Mouse (Mus musculus) midbrain, embryonic 12.5 days (tissue): ENCODE measurements around the gene Casp7. TPM values are rescaled to one million over a fixed set of nuclear protein-coding genes. Genes with fewer than 3 reads are reported as not detected.

Source experiments
- ATAC-seq: fragments of 200-750 bp; cut with Nextera tagmentation; 2 replicates; pipeline ENCODE4 v1.8.0; 2017; ENCODE audit warnings: low read depth, moderate TSS enrichment, moderate library complexity; ENCODE audit not compliant: low FRiP score
- H3K27ac ChIP-seq: fragments of 300-500 bp; sonication (generic); replicated peaks from 2 replicates; pipeline ENCODE4 v1.5.1; 2016; ENCODE audit warnings: mild to moderate bottlenecking
- H3K27me3 ChIP-seq: fragments of 300-500 bp; sonication (generic); 2 replicates; pipeline ENCODE4 v1.6.1; 2016; ENCODE audit warnings: mild to moderate bottlenecking
- H3K36me3 ChIP-seq: fragments of 300-500 bp; sonication (generic); 2 replicates; pipeline ENCODE4 v1.6.1; 2016
- H3K4me1 ChIP-seq: fragments of 300-500 bp; sonication (generic); 2 replicates; pipeline ENCODE4 v1.6.1; 2016
- H3K4me2 ChIP-seq: fragments of 300-500 bp; sonication (generic); replicated peaks from 2 replicates; pipeline ENCODE4 v1.6.1; 2016; ENCODE audit warnings: mild to moderate bottlenecking, moderate library complexity
- H3K4me3 ChIP-seq: fragments of 300-500 bp; sonication (generic); 2 replicates; pipeline ENCODE4 v1.5.1; 2016; ENCODE audit warnings: mild to moderate bottlenecking
- H3K9ac ChIP-seq: fragments of 300-500 bp; sonication (generic); replicated peaks from 2 replicates; pipeline ENCODE4 v1.6.1; 2016; ENCODE audit warnings: mild to moderate bottlenecking, moderate library complexity
- H3K9me3 ChIP-seq: fragments of 300-500 bp; sonication (generic); 2 replicates; pipeline ENCODE4 v1.6.1; 2016; ENCODE audit warnings: mild to moderate bottlenecking
- WGBS: fragments of 180-500 bp; shearing (Covaris S2); methylation state at CpG from one replicate; pipeline ENCODE4 v1.1.7; 2016; 5-methylcytosine and 5-hydroxymethylcytosine counted together
- polyA plus RNA-seq: library from polyadenylated mRNA; unstranded; fragments of >200 nt; fragmentation: Nextera tagmentation; extraction: Ambion mirVana; gene quantifications from 2 replicates; pipeline ENCODE4 v1.2.1, GENCODE M21; 2016

Casp7 gene
- polyA plus RNA-seq, 1 experiment from 2014 or later, result 15.8 TPM

- no peaks in the 10 kb centered on the region for H3K36me3 ChIP-seq
- no peak overlapping the region for H3K27ac ChIP-seq
- H3K9ac ChIP-seq, result no peak overlapping the region
- 0 out of 2 replicates have a peak, but pooled peaks cover 2% of the 10 kb centered on the region for H3K4me1 ChIP-seq
- 0 out of 2 replicates have a peak, but pooled peaks cover 3% of the 10 kb centered on the region for H3K27me3 ChIP-seq
- H3K9me3 ChIP-seq, result no peaks in the 10 kb centered on the region
- WGBS, result 89% methylated on average over 7 of the region's 7 CpGs
- no peak for ATAC-seq
- no peak overlapping the region for H3K4me3 ChIP-seq
- H3K4me2 ChIP-seq, result no peak overlapping the region
Observed at GRCm38 (mm10) chr19:56433581-56433980, 36.7 kb downstream of the Casp7 start.

- no peak overlapping the region for H3K4me3 ChIP-seq
- 0 out of 2 replicates have a peak, but pooled peaks cover 2% of the 10 kb centered on the region for H3K4me1 ChIP-seq
- H3K27me3 ChIP-seq, result no peaks in the 10 kb centered on the region
- no peaks in the 10 kb centered on the region for H3K36me3 ChIP-seq
- H3K4me2 ChIP-seq, result no peak overlapping the region
- H3K27ac ChIP-seq, result no peak overlapping the region
- H3K9me3 ChIP-seq, result no peaks in the 10 kb centered on the region
- no peak overlapping the region for H3K9ac ChIP-seq
- no peak for ATAC-seq
- 87% methylated on average over 13 of the region's 13 CpGs for WGBS
Observed at GRCm38 (mm10) chr19:56436380-56436779, 39.5 kb downstream of the Casp7 start.

GRCm38 (mm10) chr19:56438357-56439071, 41.6 kb downstream of the Casp7 start:
- H3K4me1 ChIP-seq, result 0 out of 2 replicates have a peak, but pooled peaks cover 2% of the 10 kb centered on the region
- H3K4me2 ChIP-seq, result no peak overlapping the region
- no peak for ATAC-seq
- no peaks in the 10 kb centered on the region for H3K36me3 ChIP-seq
- WGBS, result 83% methylated on average over 7 of the region's 7 CpGs
- H3K9ac ChIP-seq, result no peak overlapping the region
- no peak overlapping the region for H3K27ac ChIP-seq
- H3K9me3 ChIP-seq, result no peaks in the 10 kb centered on the region
- no peaks in the 10 kb centered on the region for H3K27me3 ChIP-seq
- H3K4me3 ChIP-seq, result no peak overlapping the region

- WGBS, result 90% methylated on average over 6 of the region's 6 CpGs
- Histone ChIP-seq H3K4me2 (no peak overlapping the region), H3K27ac (no peak overlapping the region), H3K9me3 (no peaks in the 10 kb centered on the region), H3K36me3 (no peaks in the 10 kb centered on the region), H3K27me3 (no peaks in the 10 kb centered on the region), H3K4me1 (0 out of 2 replicates have a peak, but pooled peaks cover 2% of the 10 kb centered on the region), H3K4me3 (no peak overlapping the region), H3K9ac (no peak overlapping the region)
- ATAC-seq, result no peak
Observed at GRCm38 (mm10) chr19:56439072-56439434, 42.1 kb downstream of the Casp7 start.

DNA sequence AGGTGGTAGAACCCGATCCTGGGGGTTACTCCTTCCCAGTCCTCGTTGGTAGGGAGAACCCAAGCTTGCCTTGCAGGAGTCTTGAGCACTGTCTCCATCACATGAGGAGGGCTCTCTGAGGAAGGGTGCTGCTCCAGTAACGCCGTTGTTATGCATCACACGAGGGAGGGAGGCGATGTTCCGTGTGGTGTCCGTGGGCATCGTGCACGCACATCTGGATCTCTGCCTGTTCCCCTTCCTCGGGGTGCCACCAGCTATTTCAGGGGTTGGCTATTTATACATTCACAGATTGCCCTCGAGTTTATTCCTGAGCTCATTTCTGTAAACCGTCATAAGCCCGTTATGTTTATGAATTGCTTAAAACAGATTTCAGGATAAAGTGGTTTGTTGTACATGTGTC, 46.5 kb downstream of the Casp7 start:
- WGBS, result 89% methylated on average over 14 of the region's 14 CpGs
- Histone ChIP-seq H3K4me1 (no peaks in the 10 kb centered on the region), H3K36me3 (no peaks in the 10 kb centered on the region), H3K9me3 (no peaks in the 10 kb centered on the region), H3K4me2 (no peak overlapping the region), H3K4me3 (no peak overlapping the region), H3K27me3 (no peaks in the 10 kb centered on the region), H3K9ac (no peak overlapping the region), H3K27ac (no peak overlapping the region)
- no peak for ATAC-seq

DNA sequence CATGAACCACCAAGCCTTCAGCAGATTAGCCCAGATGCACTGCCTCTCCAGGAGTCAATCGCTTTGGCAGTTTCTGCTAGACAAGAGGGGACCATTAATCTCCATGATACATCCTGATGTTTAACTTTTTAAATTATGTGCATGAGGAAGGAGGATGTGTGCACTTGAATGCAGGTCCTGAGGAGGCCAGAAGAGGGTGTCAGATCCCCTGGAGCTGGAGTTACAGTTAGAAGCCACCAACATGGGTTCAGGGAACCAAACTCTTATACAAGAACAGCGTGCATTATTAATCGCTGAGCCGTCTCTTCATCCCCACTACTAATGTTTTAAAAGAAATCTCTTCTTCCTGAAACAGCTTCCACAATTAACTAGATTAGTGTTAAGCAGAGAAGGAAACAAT, 51.9 kb downstream of the Casp7 start:
- 92% methylated on average over 4 of the region's 4 CpGs for WGBS
- Histone ChIP-seq H3K36me3 (no peaks in the 10 kb centered on the region), H3K27me3 (no peaks in the 10 kb centered on the region), H3K9ac (no peak overlapping the region), H3K4me2 (no peak overlapping the region), H3K27ac (no peak overlapping the region), H3K4me1 (no peaks in the 10 kb centered on the region), H3K4me3 (no peak overlapping the region), H3K9me3 (no peaks in the 10 kb centered on the region)
- ATAC-seq, result no peak

DNA sequence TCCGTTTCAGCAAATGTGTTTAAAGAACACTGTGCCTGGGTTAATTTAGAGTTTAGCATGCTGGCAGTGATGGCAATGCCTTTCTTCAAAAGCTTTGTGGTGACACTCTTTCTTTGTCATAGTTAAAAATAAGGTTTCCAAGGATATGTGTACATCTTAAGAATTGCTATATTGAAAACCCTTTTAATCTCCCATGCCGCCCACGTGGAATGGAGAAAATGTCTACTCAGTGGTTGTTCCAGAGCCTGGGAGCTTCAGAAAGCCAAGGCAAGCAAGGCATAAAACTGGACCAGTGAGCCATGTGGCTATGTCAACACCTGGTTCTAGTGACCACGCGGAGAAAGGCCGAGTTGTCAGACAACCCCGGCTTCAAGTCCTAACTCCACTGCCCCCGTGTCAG, 52.6 kb downstream of the Casp7 start:
- no peak for ATAC-seq
- 94% methylated on average over 8 of the region's 8 CpGs for WGBS

DNA sequence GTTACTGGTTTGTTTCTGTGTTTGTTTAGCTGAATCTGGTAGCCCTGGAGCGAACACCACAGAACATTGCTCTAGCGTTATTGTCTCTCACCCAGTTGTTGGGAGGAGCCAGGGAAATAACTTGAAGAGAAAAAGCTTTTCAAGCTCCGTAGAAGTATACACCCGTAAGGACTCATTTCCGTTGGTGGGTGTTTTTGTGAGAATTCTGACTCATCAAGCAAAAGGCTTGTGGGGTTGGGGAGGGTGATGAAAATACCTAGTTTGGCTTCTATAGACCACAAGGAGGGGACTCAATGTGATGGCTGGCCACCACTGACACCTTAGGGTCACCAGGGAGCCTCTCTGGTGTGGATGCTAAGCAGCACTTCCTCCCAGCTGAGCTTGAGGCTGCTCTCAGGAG, 54.0 kb downstream of the Casp7 start:
- WGBS, result 86% methylated on average over 5 of the region's 5 CpGs
- Histone ChIP-seq H3K9me3 (no peaks in the 10 kb centered on the region), H3K27ac (no peak overlapping the region), H3K9ac (no peak overlapping the region), H3K4me3 (no peak overlapping the region), H3K4me1 (no peaks in the 10 kb centered on the region), H3K4me2 (no peak overlapping the region), H3K36me3 (no peaks in the 10 kb centered on the region), H3K27me3 (peaks cover 4% of the 10 kb centered on the region; the same call in 1 of the 2 replicates)
- ATAC-seq, result no peak

More for the DNA sequence above, 52.6 kb downstream of the Casp7 start:
- Histone ChIP-seq H3K27ac (no peak overlapping the region), H3K4me1 (no peaks in the 10 kb centered on the region), H3K36me3 (no peaks in the 10 kb centered on the region), H3K9me3 (no peaks in the 10 kb centered on the region), H3K27me3 (0 out of 2 replicates have a peak, but pooled peaks cover under 1% of the 10 kb centered on the region), H3K4me3 (no peak overlapping the region), H3K9ac (no peak overlapping the region), H3K4me2 (no peak overlapping the region)

DNA sequence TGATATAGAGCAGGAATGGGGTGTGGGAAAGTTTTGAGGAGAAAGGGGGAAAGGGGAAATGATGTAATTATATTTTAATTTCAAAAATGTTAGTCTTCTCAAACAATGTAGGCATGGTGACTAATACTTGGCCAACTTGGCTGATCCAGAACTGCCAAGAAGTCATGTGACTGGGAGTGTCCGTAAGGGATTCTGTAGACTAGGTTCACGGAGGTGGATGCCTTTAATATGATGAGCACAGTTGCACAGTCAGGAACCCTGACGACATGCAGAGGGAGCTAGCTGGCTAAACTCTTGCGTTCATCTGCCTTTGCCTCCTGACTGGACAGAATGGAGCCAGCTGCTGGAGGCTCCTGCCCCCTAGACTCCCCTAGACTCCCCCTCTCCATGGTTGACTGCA, 54.9 kb downstream of the Casp7 start:
- H3K27ac ChIP-seq, result no peak overlapping the region
- no peaks in the 10 kb centered on the region for H3K9me3 ChIP-seq
- H3K9ac ChIP-seq, result no peak overlapping the region
- no peak overlapping the region for H3K4me3 ChIP-seq
- peaks cover 4% of the 10 kb centered on the region; the same call in 1 of the 2 replicates for H3K27me3 ChIP-seq
- no peak for ATAC-seq
- 80% methylated on average over 4 of the region's 4 CpGs for WGBS
- 0 out of 2 replicates have a peak, but pooled peaks cover 3% of the 10 kb centered on the region for H3K4me1 ChIP-seq
- no peaks in the 10 kb centered on the region for H3K36me3 ChIP-seq
- H3K4me2 ChIP-seq, result no peak overlapping the region

- no peak for ATAC-seq
- Histone ChIP-seq H3K9me3 (no peaks in the 10 kb centered on the region), H3K9ac (no peak overlapping the region), H3K4me1 (0 out of 2 replicates have a peak, but pooled peaks cover 3% of the 10 kb centered on the region), H3K4me3 (no peak overlapping the region), H3K27me3 (peaks cover 4% of the 10 kb centered on the region; the same call in 1 of the 2 replicates), H3K4me2 (no peak overlapping the region), H3K27ac (no peak overlapping the region), H3K36me3 (no peaks in the 10 kb centered on the region)
- WGBS, result 88% methylated on average over 2 of the region's 2 CpGs
Observed at GRCm38 (mm10) chr19:56452421-56452820, 55.5 kb downstream of the Casp7 start.

GRCm38 (mm10) chr19:56454862-56455261, 57.9 kb downstream of the Casp7 start:
- no peak overlapping the region for H3K27ac ChIP-seq
- 0 out of 2 replicates have a peak, but pooled peaks cover 3% of the 10 kb centered on the region for H3K4me1 ChIP-seq
- H3K4me3 ChIP-seq, result no peak overlapping the region
- no peaks in the 10 kb centered on the region for H3K9me3 ChIP-seq
- H3K4me2 ChIP-seq, result no peak overlapping the region
- H3K27me3 ChIP-seq, result peaks cover 4% of the 10 kb centered on the region; the same call in 1 of the 2 replicates
- no peak for ATAC-seq
- 88% methylated on average over 4 of the region's 4 CpGs for WGBS
- H3K36me3 ChIP-seq, result no peaks in the 10 kb centered on the region
- no peak overlapping the region for H3K9ac ChIP-seq

DNA sequence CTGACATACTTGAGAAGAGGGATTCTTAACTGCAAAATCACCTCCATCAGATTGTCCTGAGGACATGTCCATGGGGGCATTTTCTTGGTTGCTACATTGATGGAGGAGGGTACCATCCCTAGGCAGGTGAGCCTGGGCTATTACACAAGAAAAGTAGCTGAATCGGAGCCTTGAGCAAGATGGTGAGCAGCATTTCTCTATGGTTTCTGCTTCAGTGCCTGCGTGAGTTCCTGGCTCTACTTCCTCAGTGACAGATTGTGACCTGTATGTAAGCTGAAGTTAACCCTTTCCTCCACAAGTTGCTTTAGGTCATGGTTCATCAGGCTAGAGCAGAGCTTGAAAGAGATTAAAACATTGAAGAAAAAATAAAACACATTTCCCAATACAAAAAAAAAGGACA, 58.4 kb downstream of the Casp7 start:
- no peaks in the 10 kb centered on the region for H3K9me3 ChIP-seq
- no peak for ATAC-seq
- 40% methylated on average over 2 of the region's 2 CpGs for WGBS

More for the DNA sequence above, 58.4 kb downstream of the Casp7 start:
- H3K36me3 ChIP-seq, result no peaks in the 10 kb centered on the region
- H3K4me3 ChIP-seq, result no peak overlapping the region
- H3K4me2 ChIP-seq, result no peak overlapping the region
- 0 out of 2 replicates have a peak, but pooled peaks cover 3% of the 10 kb centered on the region for H3K4me1 ChIP-seq
- no peak overlapping the region for H3K9ac ChIP-seq
- H3K27me3 ChIP-seq, result peaks cover 4% of the 10 kb centered on the region; the same call in 1 of the 2 replicates
- no peak overlapping the region for H3K27ac ChIP-seq
